Mouse (Mus musculus) intestine, embryonic 14.5 days (tissue): ENCODE results near the gene Camsap1. TPM values are rescaled to one million over a fixed set of nuclear protein-coding genes. Genes with fewer than 3 reads are reported as not detected.

ENCODE experiments used
- ATAC-seq: fragments of 200-750 bp; cut with Nextera tagmentation; replicated peaks from 2 replicates; pipeline ENCODE4 v1.8.0; 2017; ENCODE audit warnings: low read depth, moderate number of reproducible peaks, moderate TSS enrichment, moderate library complexity; ENCODE audit not compliant: low FRiP score, low TSS enrichment
- DNase-seq: peaks from one replicate; pipeline ENCODE4 v3.0.0-alpha.2; 2018; ENCODE audit warnings: low spot score
- H3K27ac ChIP-seq: fragments of 300-500 bp; sonication (generic); 2 replicates; pipeline ENCODE4 v1.5.1; 2014; ENCODE audit warnings: low read depth, mild to moderate bottlenecking, control low read depth
- H3K27me3 ChIP-seq: fragments of 300-500 bp; sonication (generic); replicated peaks from 2 replicates; pipeline ENCODE4 v1.6.1; 2014; ENCODE audit warnings: low read length, control low read depth; ENCODE audit not compliant: control insufficient read depth, insufficient read depth
- H3K36me3 ChIP-seq: fragments of 300-500 bp; sonication (generic); 2 replicates; pipeline ENCODE4 v1.6.1; 2014; ENCODE audit warnings: low read length, control low read depth; ENCODE audit not compliant: control insufficient read depth, insufficient read depth
- H3K4me1 ChIP-seq: fragments of 300-500 bp; sonication (generic); replicated peaks from 2 replicates; pipeline ENCODE4 v1.6.1; 2014; ENCODE audit warnings: low read length, control low read depth, mixed read lengths; ENCODE audit not compliant: control insufficient read depth, insufficient read depth
- H3K4me2 ChIP-seq: fragments of 300-500 bp; sonication (generic); 2 replicates; pipeline ENCODE4 v1.6.1; 2014; ENCODE audit warnings: low read length
- H3K4me3 ChIP-seq: fragments of 300-500 bp; sonication (generic); 2 replicates; pipeline ENCODE4 v1.5.1; 2014; ENCODE audit warnings: low read depth, low read length, control low read depth, mixed read lengths
- H3K9ac ChIP-seq: fragments of 300-500 bp; sonication (generic); 2 replicates; pipeline ENCODE4 v1.6.1; 2014; ENCODE audit warnings: mild to moderate bottlenecking, low read length
- H3K9me3 ChIP-seq: fragments of 300-500 bp; sonication (generic); 2 replicates; pipeline ENCODE4 v1.6.1; 2016; ENCODE audit warnings: low read length, control low read depth; ENCODE audit not compliant: control insufficient read depth
- WGBS: fragments of 180-500 bp; shearing (Covaris S2); extraction: QIAGEN DNeasy Blood & Tissue Kit; methylation state at CpG from one replicate; pipeline ENCODE4 v1.1.7; 2014; 5-methylcytosine and 5-hydroxymethylcytosine counted together
- polyA plus RNA-seq: library from polyadenylated mRNA; unstranded; fragments of >200 nt; fragmentation: Nextera tagmentation; extraction: Ambion mirVana; gene quantifications from 2 replicates; pipeline ENCODE4 v1.2.1, GENCODE M21; 2014

Camsap1 gene
- 16.8 and 17.7 TPM in 2 replicates for polyA plus RNA-seq

DNA sequence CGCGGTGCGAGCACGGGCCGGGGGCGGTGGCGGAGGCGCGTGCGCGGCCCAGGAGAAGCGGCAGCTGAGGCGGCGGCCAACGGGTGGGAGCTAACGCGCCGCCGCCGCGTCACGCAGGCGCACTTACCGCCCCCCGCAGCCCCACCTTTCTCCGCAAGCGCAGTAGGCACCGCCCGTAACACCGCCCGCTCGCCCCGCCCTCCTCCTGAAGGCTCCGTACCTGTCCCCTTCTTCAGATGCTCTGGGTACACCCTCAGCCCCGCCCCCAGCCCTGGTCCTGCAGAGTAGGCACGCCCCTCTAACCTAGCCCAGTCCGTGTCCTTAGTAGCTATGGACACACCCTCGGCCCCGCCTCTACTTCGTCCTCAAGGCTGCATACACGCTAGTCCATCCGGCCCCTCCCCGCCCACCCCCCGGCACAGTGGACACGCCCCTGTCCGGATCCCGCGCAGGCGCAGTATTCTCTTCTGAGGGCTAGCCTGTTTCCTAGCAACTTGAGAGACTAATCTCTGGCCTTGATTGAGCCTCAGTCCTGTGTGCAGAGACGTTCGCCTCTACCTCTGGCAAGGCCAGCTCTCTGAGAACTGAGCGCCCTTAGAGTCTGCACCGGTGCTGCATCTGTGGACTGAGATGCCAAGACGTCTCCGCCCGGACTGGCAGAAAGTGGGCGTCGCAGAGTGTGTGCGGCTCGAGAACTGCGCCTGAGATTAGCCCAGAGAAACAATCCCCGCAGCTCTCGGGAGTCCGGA, at the start of gene Camsap1:
Camsap1 (minus strand) TSS at position 124 of the 749 bp plus-strand sequence.
- no peaks in the 10 kb centered on the region for H3K27me3 ChIP-seq
- peak within 1 kb of the TSS; percentile 87 for H3K4me3 ChIP-seq
- peak within 1 kb of the TSS; percentile 90 for H3K4me2 ChIP-seq
- WGBS = 1% methylated on average over 30 of the region's 64 CpGs
- H3K9ac ChIP-seq = peak within 1 kb of the TSS; percentile 95
- H3K36me3 ChIP-seq = no peaks in the 10 kb centered on the region
- peak within 1 kb of the TSS; percentile 66 for H3K27ac ChIP-seq
- ATAC-seq (peak; percentile 99), DNase-seq (peak; percentile 99)
- H3K4me1 ChIP-seq = peaks cover 28% of the 10 kb centered on the region; the same call in 1 of the 2 replicates
- H3K9me3 ChIP-seq = no peaks in the 10 kb centered on the region

DNA sequence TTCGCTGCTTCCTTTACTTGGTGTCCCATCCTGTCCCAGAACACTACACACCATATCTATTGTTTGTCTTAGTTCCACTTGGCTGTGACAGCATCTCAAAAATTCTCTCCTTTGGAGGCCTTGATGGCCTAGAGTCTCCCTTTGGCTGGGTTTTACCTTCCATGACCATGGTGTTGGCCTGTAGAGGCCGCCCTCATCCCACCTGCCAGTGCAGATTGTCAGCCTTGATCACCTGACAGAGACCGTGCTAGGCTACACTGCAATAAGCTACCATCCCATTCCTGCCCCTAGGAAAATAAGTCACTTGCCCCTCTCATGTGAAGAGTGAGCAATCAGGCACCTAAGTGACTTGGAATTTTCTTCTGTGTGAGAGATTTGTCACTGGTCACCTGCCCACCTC, 47.2 kb upstream of the Camsap1 start:
- Histone ChIP-seq H3K27ac (no peak overlapping the region), H3K4me1 (no peaks in the 10 kb centered on the region), H3K27me3 (no peaks in the 10 kb centered on the region), H3K9me3 (no peaks in the 10 kb centered on the region), H3K36me3 (no peaks in the 10 kb centered on the region), H3K4me3 (no peak overlapping the region), H3K9ac (no peak overlapping the region), H3K4me2 (no peak overlapping the region)
- peak; percentile 50; the same call in 1 of the 2 replicates for ATAC-seq
- no peak for DNase-seq
- WGBS = 39% methylated on average over 3 of the region's 3 CpGs

DNA sequence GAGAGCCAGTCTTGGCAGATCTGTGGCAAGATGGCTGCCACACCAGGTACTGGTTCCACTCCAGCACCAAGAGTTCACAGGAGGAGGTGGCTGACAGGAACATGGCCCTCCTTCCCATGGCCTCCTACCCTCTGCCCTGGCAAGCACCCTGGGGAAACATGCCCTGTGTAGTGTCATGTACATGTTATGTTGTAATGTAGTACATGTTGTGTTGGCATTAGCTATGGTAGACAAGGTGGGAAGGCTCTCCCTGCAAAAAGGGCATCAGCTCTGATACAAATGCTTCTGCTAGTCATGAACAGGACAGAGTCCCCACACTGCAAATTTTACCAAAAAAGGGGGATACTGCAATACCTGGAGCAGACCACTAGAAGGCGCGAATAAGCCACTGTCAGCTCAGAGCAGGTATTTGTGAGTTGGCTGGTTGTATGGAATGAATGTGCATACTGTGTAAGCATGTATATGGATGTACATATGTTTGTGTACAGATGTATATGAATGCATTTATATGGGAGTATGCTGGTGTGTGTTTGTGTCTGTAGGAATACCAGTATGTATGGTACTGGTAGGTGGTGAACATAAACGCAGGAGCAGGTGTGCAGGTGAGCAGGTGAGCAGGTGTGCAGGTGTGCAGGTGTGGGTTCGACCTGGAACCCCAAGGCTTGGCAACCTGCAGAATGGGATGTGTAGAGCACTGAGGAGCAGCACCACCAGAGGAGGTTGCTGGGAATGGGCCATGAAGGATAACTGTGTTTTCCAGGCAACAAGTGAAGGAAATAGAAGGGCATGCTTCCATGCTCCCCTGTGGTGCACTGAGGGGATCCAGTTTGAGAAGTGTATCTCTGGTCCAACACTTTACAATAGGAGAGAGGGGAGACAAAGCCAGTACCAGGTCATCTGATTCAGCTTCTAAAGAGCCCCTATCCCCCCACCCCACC, 41.3 kb upstream of the Camsap1 start:
- Histone ChIP-seq H3K9me3 (no peaks in the 10 kb centered on the region), H3K4me2 (no peak overlapping the region), H3K27ac (no peak overlapping the region), H3K4me1 (peaks cover 7% of the 10 kb centered on the region), H3K36me3 (no peaks in the 10 kb centered on the region), H3K4me3 (no peak overlapping the region), H3K27me3 (no peaks in the 10 kb centered on the region), H3K9ac (no peak overlapping the region)
- WGBS = 29% methylated on average over 4 of the region's 4 CpGs
- ATAC-seq = no peak
- no peak for DNase-seq

- Histone ChIP-seq H3K27me3 (no peaks in the 10 kb centered on the region), H3K4me2 (no peak overlapping the region), H3K27ac (no peak overlapping the region), H3K4me1 (peaks cover 7% of the 10 kb centered on the region), H3K9me3 (no peaks in the 10 kb centered on the region), H3K36me3 (no peaks in the 10 kb centered on the region), H3K9ac (no peak overlapping the region), H3K4me3 (no peak overlapping the region)
- WGBS = 80% methylated on average over 1 of the region's 1 CpGs
- DNase-seq = no peak
- no peak for ATAC-seq
These were observed 39.5 kb upstream of the Camsap1 start for GRCm38 (mm10) chr2:26022626-26023025.

- Histone ChIP-seq H3K9ac (no peak overlapping the region), H3K4me3 (no peak overlapping the region)
- 72% methylated on average over 8 of the region's 8 CpGs for WGBS
These were observed 39.1 kb upstream of the Camsap1 start for GRCm38 (mm10) chr2:26022258-26022565.

GRCm38 (mm10) chr2:26021561-26022257, 38.6 kb upstream of the Camsap1 start, which contains the start of gene Ubac1:
Gene Ubac1, minus strand, starts transcription at chr2:26021747.
- H3K27me3 ChIP-seq = no peaks in the 10 kb centered on the region
- H3K9ac ChIP-seq = peak within 1 kb of the TSS; percentile 68
- peak within 1 kb of the TSS; percentile 81 for H3K4me3 ChIP-seq
- H3K4me2 ChIP-seq = peak within 1 kb of the TSS; percentile 58
- peak; percentile 92 for ATAC-seq
- H3K27ac ChIP-seq = peak within 1 kb of the TSS; percentile 79
- 6% methylated on average over 50 of the region's 50 CpGs for WGBS
- DNase-seq = peak; percentile 91
- no peaks in the 10 kb centered on the region for H3K36me3 ChIP-seq
- peaks cover 7% of the 10 kb centered on the region for H3K4me1 ChIP-seq
- H3K9me3 ChIP-seq = no peaks in the 10 kb centered on the region

More at GRCm38 (mm10) chr2:26022258-26022565, 39.1 kb upstream of the Camsap1 start:
- no peaks in the 10 kb centered on the region for H3K9me3 ChIP-seq
- H3K27ac ChIP-seq = no peak overlapping the region
- H3K27me3 ChIP-seq = no peaks in the 10 kb centered on the region
- peak overlapping the region; percentile 58; the same call in 1 of the 2 replicates for H3K4me2 ChIP-seq
- ATAC-seq = no peak
- no peak for DNase-seq
- H3K36me3 ChIP-seq = no peaks in the 10 kb centered on the region
- H3K4me1 ChIP-seq = peaks cover 7% of the 10 kb centered on the region

- H3K27ac ChIP-seq = peak overlapping the region; percentile 79
- no peaks in the 10 kb centered on the region for H3K9me3 ChIP-seq
- peaks cover 2% of the 10 kb centered on the region; the same call in 1 of the 2 replicates for H3K36me3 ChIP-seq
- DNase-seq (no peak), ATAC-seq (peak; percentile 38)
- no peaks in the 10 kb centered on the region for H3K27me3 ChIP-seq
- H3K9ac ChIP-seq = peak overlapping the region; percentile 68
- WGBS = 2% methylated on average over 37 of the region's 38 CpGs
- peak overlapping the region; percentile 58 for H3K4me2 ChIP-seq
- H3K4me3 ChIP-seq = peak overlapping the region; percentile 81
- peaks cover 7% of the 10 kb centered on the region for H3K4me1 ChIP-seq
These were observed 37.9 kb upstream of the Camsap1 start for GRCm38 (mm10) chr2:26020714-26021560.
